Mouse (Mus musculus) brain, embryonic 14.5 days (tissue): ENCODE results near the gene Slc10a6.

ENCODE experiments used
- CTCF ChIP-seq: fragments of 200-500 bp; IDR thresholded peaks from 2 replicates; pipeline ENCODE4 v1.5.1; 2012; ENCODE audit warnings: inconsistent platforms, mild to moderate bottlenecking, moderate library complexity, borderline replicate concordance; ENCODE audit not compliant: insufficient read depth, insufficient read length; ENCODE audit errors: extremely low read depth
- POLR2A ChIP-seq: fragments of 200-500 bp; IDR thresholded peaks from 2 replicates; pipeline ENCODE4 v1.6.1; 2012; ENCODE audit warnings: mild to moderate bottlenecking, inconsistent platforms, borderline replicate concordance; ENCODE audit not compliant: poor library complexity, insufficient read depth, insufficient read length, severe bottlenecking; ENCODE audit errors: extremely low read depth

GRCm38 (mm10) chr5:103629854-103630580 is 814 bp upstream of the Slc10a6 start:
- TF ChIP-seq CTCF (no peak), POLR2A (no peak)
